Mouse (Mus musculus) retina, embryonic 14.5 days (tissue): ENCODE measurements at regions not wholly inside any gene's neighbourhood (a gene's known extent, or its start where the extent isn't known, plus 50 kb on each side); places are given as distances from the start of the nearest gene placed in this dataset.
A peak's percentile ranks its signal among the peaks of the same experiment; 100 is the strongest.
"Not testable (repeated sequence)": the region's sequence is repeated elsewhere in the genome, so short reads cannot be mapped to it uniquely, and the experiment has no call there.

Experiments used
- DNase-seq: peaks from one replicate; pipeline ENCODE4 v3.0.0-alpha.2; 2015; ENCODE audit warnings: low spot score

DNA sequence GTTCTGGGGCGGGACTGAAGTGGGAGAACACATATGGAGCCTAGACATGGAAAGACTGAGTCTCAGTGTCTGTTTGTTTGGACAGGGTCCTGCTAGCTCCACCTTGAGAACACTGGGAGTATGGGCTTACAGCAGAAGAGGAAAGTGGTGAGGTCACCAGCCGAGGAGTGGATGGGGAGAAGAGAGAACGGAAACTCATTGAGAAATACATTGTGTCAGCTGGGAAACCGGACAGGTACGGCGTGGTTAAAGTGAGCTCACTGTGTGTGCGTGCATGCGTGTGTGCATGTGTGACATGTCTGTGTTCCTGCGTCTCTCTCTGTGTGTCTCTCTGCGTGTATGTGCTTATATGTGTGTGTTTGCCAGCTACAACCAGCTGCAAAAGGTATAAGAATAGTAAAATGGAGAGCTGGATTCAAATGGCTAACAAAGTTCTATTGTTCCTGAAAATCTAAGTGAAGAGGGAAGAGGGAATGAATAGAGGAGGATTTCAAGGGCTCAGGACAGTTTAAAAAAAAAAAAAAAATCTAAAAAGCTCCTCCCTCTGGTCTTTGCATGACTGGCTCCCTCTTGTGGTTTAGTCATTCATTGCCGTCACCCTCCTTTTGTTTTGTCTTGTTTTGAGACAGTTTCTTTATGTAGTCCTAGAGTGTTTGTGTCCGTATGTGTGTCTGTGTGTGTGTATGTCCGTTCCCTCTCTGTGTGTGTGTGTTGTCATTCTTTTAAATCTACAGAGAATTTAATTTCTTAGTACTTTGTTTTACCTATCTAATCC lies 52.0 kb upstream of the Ak4 start:
- peak; percentile 83 for DNase-seq

DNA sequence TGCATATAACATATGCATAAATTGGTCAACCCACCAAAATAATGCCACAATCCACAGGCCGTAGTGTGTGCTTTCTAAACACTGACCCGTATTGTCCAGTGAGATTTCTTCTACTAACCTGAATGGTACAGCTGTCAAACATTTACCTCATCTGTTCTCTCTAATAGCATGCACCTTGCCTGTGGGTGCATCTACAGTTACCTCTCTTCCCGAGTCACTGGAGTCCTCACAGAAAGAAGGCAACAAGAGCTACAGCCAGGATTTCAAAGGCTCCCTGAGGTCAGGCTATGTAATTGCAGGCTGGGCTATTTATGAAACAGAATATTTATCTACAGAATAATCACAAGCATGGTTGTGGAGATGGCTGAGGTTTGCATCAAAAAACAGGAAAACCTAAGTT lies 53.8 kb upstream of the Ak4 start:
- DNase-seq, result no peak

GRCm38 (mm10) chr4:101364716-101365115 lies 54.4 kb upstream of the Ak4 start:
- no peak for DNase-seq

DNA sequence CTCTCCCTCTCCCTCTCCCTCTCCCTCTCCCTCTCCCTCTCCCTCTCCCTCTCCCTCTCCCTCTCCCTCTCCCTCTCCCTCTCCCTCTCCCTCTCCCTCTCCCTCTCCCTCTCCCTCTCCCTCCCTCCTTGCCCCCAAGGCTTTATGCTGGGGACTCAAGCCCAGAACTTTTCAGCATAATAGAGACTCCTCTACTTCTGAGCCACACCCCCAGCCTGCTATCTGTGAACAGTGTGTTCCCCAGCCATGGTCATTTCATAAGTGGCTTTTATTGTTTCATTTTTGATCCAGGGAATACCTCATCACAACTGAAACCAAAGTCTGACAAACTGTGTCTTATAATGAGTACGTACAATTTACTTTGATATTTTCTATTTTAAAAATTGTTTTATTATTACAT lies 55.8 kb upstream of the Ak4 start:
- DNase-seq, result not testable (repeated sequence)

GRCm38 (mm10) chr4:101361779-101362178 lies 57.3 kb upstream of the Ak4 start:
- no peak for DNase-seq

GRCm38 (mm10) chr4:101360296-101360695 lies 58.8 kb upstream of the Ak4 start:
- no peak for DNase-seq

DNA sequence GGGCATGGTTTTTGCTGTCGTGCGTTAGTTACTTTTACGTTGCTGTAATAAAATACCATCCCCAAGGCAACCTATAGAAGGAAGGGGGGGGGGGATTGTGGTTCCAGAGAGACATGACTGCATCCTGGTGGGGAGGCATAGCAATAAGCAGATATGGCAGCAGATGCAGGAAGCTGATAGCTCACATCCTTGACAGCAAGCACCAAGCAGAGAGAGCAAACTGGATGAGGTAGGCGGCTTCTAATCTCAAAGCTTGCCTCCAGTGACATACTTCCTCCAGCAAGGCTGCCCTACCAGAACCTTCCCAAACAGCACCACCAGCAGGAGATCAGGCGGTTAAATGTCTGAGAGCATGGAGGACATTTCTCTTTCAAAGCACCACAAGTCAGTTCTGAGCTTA lies 60.0 kb upstream of the Ak4 start:
- no peak for DNase-seq

DNA sequence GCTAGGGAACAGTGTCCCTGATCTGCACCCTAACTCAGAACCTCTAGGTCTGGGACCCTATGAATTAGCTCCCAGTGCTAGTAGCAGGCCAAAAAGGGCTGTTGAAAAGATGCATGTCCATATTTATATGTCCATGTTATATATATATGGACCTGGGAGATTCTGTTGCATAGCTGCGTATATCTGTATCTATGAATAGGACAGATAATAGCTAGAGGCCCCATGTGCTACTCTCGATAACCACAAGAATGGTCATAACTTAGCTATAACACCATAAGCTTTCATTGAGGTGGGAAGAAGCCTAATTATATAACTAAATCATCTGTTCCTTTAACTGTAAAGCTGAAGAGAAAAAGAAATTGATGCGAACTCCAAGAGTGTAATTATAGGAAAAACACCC lies 60.6 kb upstream of the Ak4 start:
- no peak for DNase-seq

DNA sequence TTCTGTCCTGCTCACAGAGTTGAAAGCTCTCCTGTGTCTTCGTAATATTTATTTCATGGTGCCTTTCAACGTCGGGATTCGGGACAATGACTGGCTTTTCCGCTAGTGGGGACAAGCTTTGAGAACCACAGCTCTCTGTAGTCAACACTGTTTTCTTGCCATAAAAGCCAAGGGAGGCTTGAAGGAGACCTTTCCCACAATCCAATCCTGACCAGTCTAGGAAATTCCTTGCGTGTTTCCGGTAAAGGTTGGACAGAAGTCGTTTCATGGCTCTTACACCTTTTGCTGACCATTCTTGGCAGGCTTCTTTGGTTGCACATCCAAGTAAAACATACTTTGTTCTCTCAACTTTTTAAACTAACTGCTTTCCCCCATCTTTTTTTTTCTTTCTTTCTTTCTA lies 61.2 kb upstream of the Ak4 start:
- DNase-seq, result no peak

- DNase-seq, result peak; percentile 42
These were observed 61.9 kb upstream of the Ak4 start for GRCm38 (mm10) chr4:101356954-101357891.

DNA sequence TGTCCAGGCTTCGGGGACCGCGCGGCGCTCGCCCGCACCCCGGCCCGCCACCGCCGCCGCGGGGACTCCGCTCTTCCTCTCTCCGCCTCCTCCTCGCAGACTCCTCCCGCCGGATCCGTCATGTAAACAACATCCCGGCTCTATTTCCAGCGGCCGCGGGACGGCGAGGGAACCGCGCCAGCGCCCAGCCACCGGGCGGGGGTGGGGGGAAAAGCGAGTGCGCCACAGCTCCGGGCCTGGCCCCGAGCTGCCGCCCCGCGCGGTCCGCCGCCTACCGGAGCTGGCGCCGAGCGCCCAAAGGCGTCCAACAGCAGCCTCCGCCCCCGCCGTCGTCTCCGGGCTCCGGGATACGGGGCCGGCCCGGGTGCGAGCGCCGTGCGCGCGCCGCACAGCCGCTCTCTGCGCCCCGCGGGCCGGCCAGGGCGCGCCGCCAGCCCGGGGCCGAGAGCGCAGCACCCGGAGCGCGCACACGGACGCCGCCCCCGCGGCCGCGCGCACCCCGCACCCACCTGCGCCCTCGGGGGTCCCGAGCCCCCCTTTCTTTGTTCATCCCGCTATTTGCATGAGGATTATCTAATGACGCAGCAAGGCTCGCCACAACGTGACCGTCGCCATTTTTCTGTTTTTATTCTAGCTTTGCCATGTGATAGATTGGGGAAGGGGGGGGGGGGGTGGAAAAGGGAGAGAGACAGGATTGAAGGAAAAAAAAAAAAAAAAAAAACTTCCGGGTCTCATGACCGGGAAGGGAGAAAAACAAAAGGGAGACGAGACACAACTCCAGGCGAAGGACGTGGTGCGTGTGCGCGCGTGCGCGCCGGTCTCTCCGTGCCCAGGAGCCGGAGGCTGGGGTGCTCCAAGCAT lies 62.8 kb upstream of the Ak4 start:
- peak; percentile 81 for DNase-seq

DNA sequence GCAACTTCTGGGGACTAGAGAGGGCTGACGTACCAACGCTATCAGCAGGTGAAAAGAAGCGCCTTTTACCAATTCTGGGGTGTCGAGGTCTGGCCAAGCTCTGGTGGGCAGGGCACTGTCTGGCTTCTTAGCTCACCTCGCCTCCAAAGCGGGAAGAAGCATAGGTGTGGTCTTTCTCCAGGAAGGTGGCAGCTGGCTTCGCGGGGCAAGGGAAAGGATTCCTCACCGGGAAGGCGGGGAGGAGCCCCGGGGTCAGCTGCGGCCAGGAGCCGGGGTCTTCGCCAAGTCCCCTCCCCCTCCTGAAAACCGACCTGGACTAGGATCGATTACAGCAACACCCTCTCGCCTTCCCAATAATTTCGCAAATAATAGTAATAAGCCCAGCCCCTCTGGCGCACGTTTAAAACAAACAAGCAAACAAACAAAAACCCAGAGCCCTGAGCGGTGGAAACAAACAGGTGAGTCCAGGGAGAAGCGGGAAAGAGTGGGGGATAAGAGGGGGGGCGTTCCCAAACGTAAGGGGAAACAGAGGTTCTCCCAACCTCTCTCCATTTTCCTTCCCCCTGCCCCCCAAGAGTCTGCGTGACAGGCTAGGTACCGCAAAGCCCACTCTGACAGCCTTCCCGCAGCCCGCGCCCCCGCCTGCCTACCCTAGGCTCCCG lies 63.5 kb upstream of the Ak4 start:
- peak; percentile 34 for DNase-seq

DNA sequence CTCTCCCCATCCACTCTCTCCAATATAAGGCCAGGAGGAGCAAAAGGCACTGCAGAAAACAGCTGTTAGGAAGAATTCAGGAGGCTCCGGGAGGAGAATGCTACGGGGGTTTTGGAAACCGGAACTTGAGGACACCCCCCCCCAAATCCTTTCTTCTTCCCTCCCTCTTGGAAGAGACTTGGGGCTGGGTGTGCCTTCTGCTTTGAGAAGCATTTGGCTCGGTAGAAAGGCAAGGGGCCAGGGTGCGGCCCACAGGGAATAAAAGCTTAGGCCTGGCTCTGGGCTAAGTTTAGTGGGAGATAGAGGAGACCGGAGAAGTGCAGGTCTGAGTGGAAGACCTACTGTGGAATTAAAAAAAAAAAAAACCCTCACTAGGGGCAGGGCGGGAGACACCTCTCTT lies 64.1 kb upstream of the Ak4 start:
- DNase-seq, result no peak

DNA sequence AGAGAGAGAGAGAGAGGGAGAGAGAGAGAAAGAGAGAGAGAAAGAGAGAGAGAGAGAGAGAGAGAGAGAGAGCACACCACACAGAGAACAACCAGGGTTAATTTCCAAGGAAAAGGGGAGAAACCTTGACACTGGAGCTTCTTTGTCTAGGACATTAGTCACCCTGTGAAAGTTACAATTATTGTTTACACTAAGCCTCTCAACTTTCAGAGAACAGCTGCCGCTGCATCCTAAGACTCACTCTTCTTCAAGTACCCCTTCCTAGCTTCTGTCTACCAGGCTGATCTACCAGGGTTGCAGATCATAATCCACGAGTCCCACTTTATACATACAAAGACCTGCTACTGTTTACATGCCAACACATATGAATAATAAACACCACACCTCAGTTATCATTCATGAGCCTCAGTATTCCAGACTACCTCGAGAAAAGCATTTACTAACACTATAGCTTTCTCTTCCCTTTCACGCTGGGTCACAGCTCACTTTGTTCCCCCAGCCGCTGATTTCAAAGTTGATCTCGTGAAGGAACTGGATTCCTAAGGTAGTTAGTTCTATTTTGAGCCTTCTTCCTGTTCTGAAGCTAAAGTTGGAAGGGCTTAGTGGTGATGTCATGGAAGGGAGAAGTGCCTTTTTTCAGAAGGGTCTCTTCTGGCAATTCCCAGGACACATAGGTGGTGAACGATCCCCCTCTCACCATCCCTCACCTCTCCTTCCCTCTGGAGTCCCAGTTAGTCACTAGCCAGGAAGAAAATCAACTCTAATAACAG lies 64.8 kb upstream of the Ak4 start:
- DNase-seq, result no peak

GRCm38 (mm10) chr4:101352178-101352577 lies 66.9 kb upstream of the Ak4 start:
- no peak for DNase-seq

DNA sequence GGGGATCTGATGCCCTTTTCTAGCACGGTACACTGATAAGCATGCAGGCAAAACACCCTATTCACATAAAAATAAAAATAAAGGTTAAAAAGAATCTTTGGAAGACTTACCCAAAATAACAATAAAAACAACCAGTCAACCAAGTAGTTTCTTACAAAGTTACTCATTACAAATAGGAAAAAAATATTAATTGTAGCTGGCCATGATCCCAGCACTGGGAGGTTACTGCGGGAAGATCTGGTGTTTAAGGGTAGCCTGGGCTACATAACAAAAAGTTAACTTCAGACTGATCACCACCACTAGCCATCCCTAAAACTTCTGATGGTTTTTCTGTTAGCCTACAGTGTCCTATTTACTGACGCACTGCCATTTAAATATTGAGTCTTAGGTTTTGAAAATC lies 67.4 kb upstream of the Ak4 start:
- no peak for DNase-seq

GRCm38 (mm10) chr4:101350656-101351055 lies 68.4 kb upstream of the Ak4 start:
- no peak for DNase-seq

GRCm38 (mm10) chr4:101350222-101350621 lies 68.9 kb upstream of the Ak4 start:
- DNase-seq, result no peak

- peak; percentile 82 for DNase-seq
These were observed 69.7 kb upstream of the Ak4 start for GRCm38 (mm10) chr4:101349413-101349812.

GRCm38 (mm10) chr4:101347309-101347708 lies 71.8 kb upstream of the Ak4 start:
- DNase-seq, result no peak
